Mouse (Mus musculus): ENCODE data around the gene Uck1.
A peak's percentile ranks its signal among the peaks of the same experiment; 100 is the strongest.

The Uck1 gene

DNA sequence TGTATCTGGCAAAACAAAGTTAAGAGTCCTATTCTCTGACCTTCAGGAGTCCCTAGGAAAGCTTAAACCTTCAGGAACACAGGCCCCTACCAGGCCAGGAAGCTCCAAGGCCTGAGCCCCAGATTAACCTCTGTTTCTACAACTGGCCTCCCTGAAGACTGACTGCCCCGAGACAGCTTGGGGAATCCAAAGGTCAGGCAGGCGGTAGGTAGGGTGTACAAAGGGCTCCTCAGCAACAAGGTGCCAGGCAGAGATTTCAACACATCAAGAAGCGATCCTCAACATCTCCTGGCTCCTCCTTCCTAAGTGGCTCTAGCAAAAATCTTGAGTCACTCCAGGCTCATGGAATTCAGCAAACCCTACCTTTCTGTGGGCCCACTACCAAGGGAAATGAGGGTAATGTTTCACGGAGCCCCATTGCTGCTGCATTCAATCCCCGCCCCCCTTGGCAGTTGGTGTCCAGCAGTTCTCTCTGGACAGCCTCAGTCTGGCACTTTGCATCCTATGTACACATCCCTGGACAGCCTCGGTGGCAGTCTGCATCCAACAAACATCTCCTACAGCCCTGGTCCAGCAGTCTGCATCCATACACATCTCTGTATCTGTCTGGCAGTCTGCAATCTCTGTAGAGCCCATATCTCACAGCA lies 949 bp downstream of the Uck1 start:
- DNase-seq (ENCODE audit: low spot score) = no peak

DNA sequence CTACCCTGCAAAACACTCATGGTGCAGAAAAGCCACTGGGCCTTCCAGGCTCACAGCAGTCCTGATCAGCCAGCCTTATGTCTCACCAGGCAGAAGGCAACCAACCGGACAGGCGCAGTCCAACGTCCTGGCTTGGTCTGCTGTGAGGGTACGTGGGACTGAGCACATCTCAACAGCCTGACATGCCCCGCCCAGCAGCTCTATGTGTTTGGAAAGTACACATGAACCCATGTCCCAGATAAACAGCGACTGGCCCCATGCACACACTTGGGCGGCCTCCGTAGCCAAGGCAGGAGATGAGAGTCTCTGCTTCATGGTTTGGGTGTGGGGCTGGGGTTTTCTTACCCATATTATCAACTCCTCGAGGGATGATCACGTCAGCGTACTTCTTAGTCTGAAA lies 3.7 kb downstream of the Uck1 start:
- DNase-seq (ENCODE audit: low spot score) = no peak

DNA sequence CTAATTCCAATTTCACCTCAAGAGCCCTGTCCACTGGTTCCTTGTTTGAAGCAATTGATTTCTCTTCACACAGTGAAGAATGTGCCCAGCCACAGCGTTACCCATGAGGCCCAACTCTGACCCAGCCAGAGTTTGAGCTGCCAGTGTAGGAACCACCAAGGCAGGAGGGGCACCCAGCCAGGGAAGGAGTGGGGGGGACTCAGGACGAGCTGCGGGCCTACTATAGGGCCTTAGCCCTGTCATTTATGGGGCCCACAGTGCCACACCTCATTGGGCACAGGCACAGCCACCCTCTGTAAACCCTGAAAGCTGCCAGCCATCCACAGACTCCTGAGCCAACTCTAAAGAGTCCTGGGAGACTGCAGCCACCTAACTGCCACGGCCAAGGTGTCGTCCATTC lies 5.4 kb downstream of the Uck1 start:
- DNase-seq (ENCODE audit: low spot score) = no peak

DNA sequence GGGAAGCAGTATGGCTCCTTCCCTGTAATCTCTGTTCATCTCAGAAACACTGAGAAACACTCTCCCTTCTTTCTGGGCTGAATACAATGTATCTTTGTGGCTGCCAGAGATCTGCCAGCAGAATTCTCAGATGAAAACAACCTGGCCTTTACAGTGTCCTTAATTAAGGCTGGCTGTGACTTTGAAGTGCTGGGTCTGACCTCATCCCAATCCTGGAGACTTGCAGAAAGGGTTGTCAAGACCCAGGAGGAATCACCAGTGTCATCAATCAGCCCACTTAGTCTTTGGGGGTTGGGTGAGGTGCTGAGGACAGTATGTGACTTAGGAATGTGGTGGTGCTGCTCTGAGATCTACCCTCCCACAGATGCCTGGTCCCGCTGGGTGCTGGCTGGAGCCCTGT lies 6.6 kb downstream of the Uck1 start:
- no peak for DNase-seq (ENCODE audit: low spot score)

DNA sequence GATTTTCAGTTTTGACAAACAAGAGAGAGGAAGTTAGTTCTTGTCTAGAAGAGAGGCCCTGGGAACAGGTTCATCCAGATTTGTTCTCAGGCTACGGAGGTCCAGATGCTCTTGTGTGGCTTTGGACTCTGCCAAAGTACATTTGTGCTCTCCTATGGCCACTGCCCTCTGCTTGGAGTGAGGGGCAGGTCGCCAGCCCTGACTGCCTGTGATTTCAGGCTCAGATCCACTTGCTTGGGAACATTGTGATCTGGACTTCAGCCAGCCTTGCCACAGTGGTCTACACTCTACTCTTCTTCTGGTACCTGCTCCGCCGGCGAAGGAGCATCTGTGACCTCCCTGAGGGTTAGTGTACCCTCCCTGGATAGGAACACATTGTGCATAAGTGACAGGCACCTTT lies 7.3 kb downstream of the Uck1 start:
- no peak for DNase-seq (ENCODE audit: low spot score)

DNA sequence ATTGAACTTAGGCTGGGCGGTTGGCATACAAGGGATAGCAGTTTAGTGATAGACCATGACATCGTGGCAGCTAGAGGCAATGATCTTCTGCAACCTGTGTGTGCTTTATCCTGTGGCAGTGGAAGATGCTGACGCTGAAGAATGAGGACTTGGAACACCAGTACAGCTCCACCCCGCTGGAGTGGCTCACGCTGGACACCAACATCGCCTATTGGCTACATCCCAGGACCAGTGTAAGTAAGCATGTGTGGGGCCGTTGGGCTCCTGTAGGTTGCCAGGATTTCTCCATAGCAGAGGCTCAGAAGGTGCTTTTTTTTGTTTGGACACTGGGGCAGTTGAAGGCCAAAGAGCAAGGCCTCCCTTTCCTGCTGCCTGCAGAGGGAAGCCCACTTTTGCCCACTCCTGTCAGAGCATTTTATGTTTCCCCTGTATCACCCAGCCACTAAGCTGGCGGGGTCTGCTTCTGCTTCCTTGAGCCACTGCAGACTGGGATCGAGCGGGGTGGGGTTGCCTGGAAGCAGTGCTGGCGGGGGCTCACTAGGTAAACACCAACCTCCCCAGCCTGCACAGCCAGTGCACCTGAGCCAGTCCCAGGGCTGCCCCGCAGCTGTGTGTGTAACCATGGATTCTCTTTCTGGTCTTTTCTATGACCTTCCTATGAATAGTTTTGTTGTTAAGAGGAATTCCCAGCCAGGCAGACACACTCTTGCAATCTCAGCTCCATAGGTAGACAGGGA lies 8.0 kb downstream of the Uck1 start:
- DNase-seq (ENCODE audit: low spot score) = no peak

DNA sequence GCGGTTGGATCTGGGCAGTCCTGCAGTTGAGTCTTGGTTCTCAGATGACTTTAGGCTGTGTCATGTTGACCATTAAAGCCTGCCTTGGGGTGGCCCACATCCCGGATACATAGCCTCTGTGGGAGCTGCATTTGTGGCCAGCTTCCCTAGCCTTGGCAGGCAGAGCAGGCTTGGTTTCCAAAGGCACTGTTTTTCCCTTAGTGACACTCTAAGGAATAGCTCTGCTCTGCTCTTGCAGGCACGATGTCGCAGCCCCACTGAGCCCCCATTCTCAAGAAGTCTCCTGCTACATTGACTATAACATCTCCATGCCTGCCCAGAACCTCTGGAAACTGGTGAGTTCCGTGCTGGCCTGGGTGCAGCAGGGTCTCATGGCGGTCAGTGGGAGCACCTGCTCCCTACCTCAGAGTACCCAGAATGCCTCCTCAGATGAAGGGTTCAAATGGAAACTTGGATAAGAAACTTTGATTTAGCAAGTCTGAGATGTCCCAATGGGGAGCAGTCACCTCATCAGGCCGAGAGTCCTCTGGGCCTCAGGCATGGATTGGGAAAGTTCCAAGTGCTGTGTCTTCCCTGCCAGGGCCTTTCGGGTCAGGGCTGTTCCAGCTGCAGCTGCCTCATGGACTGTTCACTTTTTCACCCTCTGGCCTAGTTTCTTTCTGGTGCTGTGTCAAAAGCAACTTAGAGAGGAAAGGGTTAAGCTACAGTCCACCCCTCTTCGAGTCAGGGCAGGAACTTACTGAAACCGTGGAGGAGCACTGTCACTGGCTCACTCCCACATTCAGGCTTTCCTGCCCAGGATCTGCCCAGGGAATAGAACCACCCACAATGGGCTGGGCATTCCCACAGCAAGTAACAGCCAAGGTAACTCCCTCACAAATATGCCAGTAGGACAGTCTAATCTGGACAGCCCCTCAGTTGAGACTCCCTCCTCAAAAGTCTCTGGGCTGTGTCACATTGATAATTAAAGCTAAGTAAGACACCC lies 11.3 kb downstream of the Uck1 start:
- DNase-seq (ENCODE audit: low spot score) = no peak

DNA sequence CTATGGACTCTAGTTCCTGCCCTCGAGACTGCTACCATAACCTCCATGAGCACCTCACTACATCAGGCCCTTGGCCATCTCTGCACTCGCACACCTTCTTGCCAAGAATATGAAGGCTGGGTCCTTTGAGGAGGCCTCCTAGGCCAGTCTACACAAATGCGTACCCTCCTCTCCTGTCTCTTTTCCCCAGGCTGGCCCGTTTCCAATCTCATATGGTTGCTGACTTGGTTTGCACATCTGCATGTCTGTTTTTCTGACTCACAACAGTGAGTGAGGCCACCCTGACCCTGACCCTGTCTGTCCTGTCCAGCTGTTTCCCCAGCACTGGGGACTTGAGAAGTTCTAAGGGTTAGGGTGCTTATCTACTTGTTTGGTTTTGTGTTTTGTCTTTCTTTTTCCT lies 13.2 kb downstream of the Uck1 start:
- DNase-seq (ENCODE audit: low spot score) = no peak

DNA sequence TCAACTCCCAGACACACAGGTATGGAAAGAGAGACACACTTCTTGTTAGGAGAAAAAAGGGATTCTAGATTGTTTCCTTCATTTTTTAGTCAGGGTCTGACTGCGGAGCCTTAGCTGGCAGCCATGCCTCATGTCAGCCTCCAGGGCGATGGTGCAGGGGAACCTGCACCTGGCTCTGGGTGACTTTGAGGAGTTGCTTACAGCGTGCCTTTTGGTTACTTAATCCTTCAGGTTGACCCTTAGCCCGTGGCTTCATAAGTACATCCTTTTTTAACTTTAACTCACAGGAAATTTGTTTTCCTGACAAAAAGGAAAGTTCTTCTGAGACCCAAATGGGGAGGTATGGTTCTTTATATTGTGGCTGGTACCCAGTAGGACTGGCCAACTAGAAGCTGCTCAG lies 17.0 kb downstream of the Uck1 start:
- no peak for DNase-seq (ENCODE audit: low spot score)

DNA sequence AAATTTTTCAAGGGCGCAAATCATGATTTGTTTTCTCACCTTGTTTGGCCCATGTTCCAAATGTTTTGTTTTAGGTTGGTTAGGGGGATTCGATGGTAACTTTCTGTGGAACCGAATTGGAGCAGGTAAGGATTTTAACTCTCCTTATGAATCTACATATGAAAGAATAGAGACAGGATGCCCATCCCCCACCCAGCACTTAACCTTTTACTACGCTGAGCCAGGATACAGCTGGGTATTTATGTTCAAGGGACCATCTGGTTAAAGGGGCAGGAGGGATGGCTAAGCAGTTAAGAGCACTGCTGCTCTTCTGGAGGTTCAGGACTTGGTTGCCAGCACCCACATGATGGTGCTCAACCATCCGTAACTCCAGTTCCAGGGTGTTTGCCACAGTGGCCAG lies 19.4 kb downstream of the Uck1 start:
- no peak for DNase-seq (ENCODE audit: low spot score)

DNA sequence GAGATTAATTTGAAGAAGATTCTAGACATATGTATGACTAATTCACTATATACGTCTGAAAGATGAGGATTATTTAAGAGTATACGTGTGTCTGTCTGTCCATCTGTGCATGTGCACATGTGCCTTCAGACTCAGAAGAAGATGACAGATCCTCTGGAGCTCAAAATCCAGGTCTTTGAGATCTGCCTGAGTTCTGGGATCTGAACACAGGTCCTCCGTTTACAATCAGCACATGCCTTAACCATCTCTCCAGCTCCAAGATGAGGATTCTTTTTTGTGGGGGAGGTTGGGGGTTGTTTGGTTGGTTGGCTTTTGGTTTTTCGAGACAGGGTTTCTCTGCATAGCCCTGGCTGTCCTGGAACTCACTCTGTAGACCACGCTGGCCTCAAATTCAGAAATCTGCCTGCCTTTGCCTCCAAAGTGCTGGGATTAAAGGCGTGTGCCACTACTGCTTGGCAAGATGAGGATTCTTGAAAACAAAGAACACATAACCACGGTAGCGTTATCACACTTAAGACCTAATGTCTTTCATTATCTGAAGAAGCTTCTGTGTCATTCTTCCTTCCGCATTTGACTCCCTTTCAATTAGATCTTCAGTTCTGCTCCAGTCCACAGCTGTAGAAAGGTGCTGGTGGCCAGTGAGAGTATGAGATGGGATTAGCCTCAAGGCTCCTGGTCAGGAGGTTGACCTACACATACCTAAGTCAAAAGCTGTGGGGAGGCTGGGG lies 21.1 kb downstream of the Uck1 start:
- no peak for DNase-seq (ENCODE audit: low spot score)

DNA sequence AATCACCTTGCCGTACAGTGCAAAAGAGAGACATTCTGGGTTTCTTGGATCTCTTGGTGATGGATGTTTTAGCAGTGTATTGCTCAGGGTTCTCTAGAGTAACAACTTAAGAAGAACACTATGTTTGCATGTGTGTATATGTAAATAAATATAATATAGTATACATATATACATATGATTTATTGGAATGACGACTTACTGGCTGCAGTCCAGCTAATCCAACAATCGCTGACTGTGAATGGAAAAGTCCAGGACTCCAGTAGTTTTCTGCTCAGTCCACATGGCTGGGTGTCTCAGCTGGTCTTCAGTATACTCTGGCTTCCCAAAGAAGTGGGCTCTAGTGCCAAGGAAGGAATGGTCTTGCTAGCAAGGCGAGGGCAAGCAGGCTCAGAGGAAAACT lies 22.4 kb downstream of the Uck1 start:
- DNase-seq (ENCODE audit: low spot score) = no peak

DNA sequence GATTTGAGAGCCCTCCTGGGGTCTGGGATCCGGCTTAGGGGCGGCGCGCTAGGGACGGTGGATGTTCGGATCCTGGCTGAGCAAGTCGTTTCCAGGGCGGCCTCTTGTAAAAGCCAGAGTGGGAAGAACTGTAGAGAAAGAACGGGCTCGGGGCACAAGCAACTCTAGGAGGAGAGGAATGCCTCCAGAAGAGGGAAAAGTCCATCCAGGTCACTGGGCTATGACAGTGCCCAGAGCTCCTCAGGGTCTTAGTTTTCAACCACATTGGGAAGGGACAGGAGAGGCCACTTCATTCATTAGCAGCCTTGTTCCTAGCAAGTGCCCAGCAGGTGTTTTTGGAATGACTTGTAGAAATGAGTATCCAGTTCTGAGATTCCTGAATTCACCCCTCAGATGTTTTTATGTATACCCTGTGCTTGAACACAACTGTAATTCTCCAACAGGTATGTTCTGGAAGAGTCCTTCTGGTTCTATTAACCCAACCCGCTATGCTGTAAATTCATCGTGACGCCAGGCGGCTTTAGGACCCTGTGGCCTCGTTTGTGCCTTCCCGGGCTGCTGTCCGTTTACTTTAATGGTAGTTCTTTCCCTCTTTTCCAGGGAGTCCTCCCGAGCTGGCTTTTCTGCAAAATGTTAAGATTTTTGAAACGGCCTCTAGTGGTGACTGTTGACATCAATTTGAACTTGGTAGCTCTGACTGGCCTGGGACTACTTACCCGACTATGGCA lies 23.0 kb downstream of the Uck1 start:
- DNase-seq (ENCODE audit: low spot score) = no peak

DNA sequence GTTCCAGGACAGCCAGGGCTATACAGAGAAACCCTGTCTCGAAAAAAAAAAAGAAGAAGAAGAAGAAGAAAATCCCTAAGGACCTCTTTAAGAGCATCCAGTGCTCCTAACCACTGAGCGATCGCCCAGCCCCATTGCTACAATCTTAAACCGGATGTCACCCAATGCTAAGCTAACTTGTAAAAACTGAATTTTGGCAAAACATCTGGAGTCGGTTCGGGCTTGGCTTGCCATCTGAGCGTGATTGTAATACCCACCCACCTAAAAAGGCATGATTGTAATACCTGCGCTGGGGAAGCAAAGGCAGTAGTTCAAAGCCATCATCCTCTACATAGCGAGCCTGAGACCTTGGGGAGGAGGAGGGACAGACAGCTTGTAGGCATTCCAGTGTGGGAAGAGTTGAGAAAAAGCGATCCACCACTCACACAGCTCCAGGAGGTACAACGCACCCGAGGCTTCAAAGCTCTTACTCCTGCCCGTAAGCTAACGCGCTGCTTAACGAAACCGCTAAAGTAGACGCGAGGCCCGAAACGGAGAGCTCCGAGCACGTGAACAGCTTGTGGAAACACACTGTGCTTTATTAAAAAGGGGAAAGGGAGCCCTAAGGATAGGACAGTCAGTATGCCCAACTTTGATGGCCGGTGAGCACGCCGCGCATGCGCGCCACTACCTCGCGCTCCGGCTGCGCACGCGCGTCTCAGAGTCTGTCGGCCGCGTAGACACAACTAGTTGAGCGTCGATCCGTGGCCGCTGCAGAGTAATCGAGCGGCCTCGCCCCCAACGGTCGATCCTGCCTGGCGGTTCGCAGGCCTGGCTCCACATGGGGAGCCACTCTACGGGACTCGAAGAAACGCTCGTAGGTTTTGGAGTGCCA lies 23.8 kb downstream of the Uck1 start, which contains the start of gene Pomt1:
Pomt1 (plus strand) TSS at position 705 of the 874 bp plus-strand sequence.
- DNase-seq (ENCODE audit: low spot score) = peak; percentile 64

DNA sequence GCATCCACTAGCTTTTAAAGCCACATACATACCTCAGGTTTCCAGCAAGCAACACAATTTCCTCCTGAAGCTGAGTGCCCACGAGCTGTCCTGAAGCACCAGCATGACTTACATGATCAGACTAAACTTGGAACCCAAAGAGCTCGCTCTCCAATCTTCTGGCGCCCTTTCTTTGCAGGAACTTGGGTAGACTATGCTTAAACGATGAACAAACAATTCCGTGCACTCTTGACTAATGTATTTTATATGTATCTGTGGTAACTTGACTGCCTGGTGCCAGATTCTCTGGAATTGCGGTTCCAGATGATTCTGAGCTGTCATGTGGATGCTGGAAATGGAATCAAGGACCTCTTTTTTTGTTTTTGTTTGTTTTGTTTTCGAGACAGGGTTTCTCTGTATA lies 24.5 kb downstream of the Uck1 start:
- DNase-seq (ENCODE audit: low spot score) = no peak

DNA sequence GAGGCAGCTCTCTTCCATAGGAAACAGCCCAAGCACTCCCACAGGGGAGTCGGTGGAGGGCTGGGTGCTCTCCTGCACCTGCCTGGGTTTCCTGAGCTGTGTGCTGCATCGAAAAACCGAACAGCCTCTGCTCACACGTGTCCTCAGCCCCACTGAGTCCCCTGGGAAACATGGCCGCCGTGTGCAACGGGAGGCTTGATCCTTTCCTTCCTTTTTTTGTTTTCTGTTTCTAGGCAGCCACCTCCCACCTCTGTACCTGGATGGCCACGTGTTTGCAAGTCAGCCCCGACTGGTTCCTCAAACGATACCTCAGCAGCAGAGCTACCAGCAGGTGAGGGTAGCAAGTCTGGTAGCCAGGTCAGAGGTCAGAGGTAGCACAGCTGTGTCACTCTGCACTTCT lies 37.9 kb downstream of the Uck1 start:
- no peak for DNase-seq (ENCODE audit: low spot score)

DNA sequence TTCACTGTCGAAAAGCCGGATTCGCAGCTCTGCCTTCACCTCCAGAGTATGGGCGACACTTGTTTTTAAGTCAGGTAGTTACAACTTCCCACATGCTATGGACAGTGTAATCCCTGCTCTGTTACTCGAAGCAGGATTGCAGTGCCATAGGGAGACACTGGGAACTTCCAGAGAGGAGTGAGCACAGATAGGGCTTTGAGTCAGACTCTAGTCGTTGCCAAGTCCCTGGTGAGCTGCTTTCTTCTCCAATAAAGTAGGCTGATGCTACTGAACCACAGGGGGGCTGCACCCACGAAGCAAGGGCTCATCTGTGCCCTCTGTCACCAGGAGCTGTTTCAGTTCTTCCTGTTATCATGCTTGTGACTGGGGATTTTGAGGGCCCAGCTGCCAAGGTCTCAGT lies 38.4 kb downstream of the Uck1 start:
- DNase-seq (ENCODE audit: low spot score) = no peak

DNA sequence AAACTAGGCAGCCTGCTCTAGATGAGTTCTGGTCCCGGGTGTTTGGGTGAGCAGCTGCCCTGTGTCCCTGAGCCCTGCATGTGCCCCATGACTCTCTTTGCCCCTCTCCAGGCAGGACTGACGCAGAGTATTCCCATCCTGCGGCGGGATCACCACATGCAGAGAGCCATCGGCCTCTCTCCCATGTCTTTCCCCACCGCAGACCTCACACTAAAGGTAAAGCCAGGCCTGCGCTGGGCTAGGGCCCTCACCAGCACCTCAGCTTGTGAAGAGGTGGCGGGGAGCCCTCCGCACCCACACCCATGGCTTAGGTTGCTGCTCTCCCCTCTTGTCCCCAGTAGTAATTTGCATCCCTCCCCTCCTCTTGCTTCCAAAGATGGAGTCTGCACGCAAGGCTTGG lies 39.0 kb downstream of the Uck1 start:
- no peak for DNase-seq (ENCODE audit: low spot score)

DNA sequence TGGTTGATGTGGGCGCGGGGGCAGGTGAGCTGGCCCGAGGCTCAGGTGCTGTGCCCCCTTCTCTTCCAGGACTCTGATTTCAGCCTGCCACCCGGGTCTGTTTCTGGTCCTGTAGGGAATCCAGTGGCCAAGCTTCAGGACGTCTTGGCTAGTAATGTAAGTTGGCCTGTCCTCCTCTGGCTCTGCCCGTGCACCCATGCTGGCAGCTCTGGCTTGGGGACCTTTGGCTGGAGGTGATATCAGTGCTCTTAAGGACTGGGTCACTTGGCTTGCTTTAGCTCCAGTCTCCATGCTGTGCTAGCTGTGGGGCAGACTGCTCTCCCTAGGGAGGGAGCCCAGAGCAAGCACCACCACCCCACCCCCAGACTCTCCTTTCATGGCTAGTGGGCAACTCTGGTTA lies 39.9 kb downstream of the Uck1 start:
- DNase-seq (ENCODE audit: low spot score) = no peak

DNA sequence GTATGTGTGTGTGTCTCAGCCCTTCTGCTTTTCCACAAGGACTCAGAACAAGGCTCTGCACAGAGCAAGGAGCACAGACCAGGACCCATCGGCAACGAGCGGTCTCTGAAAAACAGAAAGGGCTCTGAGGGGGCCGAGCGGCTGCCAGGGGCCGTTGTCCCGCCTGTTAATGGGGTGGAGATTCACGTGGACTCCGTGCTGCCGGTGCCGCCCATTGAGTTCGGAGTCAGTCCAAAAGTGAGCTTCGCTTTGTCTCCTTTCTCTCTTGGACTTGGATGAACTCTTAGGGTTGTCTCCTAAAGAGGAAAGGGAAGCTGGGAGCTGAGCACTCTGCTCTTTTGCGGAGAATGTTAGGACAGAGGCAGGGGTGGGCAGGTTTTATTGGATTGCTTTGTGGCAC lies 40.5 kb downstream of the Uck1 start:
- DNase-seq (ENCODE audit: low spot score) = no peak

Measured in urinary bladder, postnatal 10 days (tissue).